Mouse (Mus musculus): ENCODE results near the gene Tnrc6c.

DNA sequence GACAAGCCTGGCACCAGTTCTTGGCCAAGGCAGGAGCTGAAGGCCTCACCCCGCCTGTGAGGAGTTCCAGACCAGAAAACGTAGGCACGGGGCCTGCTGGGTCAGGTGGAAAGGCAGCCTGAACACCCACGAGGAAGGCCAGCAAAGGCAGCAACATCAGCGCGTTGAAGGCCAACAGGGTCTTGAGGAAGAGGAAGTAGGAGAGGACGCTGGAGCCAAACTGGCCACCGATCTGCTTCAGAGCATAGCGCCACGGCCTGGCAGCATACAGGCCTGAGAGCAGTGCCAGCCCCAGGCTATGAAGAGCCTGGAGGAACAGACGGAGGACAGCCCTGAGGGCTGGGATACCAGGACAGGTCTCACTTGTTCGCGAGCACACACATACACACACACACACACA lies 121.5 kb downstream of the Tnrc6c start:
- TF ChIP-seq CTCF (IDR thresholded peaks at IDR 0.05; ENCODE audit: low read depth, low read length): no peak
- TF ChIP-seq POLR2A (IDR thresholded peaks at IDR 0.05; ENCODE audit: borderline replicate concordance, low read depth, low read length): no peak

Data from bone marrow macrophage, adult 2 months (primary cell).